Mouse (Mus musculus) C2C12 (cell line): ENCODE measurements around the gene Atp8b2.

Experiments
- CEBPB ChIP-seq: IDR thresholded peaks from one replicate; pipeline ENCODE4 v1.6.1; 2011; ENCODE audit warnings: low read depth, mild to moderate bottlenecking, control low read depth, moderate library complexity
- CTCF ChIP-seq: IDR thresholded peaks from one replicate; pipeline ENCODE4 v1.5.1; 2011; ENCODE audit not compliant: control insufficient read depth, insufficient read depth, insufficient read length
- FOSL1 ChIP-seq: IDR thresholded peaks from one replicate; pipeline ENCODE4 v1.8.0; 2011; ENCODE audit warnings: mild to moderate bottlenecking, low read length; ENCODE audit not compliant: poor library complexity, insufficient read depth, severe bottlenecking
- MAX ChIP-seq: IDR thresholded peaks from one replicate; pipeline ENCODE4 v1.6.1; 2011; ENCODE audit warnings: mild to moderate bottlenecking, control low read depth
- MYOD1 ChIP-seq: IDR thresholded peaks from one replicate; pipeline ENCODE4 v1.6.1; 2011; ENCODE audit warnings: low read depth; ENCODE audit not compliant: control insufficient read depth, insufficient read length
- MYOG ChIP-seq: IDR thresholded peaks from one replicate; pipeline ENCODE4 v1.6.1; 2011; ENCODE audit not compliant: control insufficient read depth, insufficient read length; ENCODE audit errors: extremely low read depth
- USF1 ChIP-seq: IDR thresholded peaks from one replicate; pipeline ENCODE4 v1.6.1; 2011; ENCODE audit warnings: low read depth, mild to moderate bottlenecking, control low read depth, moderate library complexity

DNA sequence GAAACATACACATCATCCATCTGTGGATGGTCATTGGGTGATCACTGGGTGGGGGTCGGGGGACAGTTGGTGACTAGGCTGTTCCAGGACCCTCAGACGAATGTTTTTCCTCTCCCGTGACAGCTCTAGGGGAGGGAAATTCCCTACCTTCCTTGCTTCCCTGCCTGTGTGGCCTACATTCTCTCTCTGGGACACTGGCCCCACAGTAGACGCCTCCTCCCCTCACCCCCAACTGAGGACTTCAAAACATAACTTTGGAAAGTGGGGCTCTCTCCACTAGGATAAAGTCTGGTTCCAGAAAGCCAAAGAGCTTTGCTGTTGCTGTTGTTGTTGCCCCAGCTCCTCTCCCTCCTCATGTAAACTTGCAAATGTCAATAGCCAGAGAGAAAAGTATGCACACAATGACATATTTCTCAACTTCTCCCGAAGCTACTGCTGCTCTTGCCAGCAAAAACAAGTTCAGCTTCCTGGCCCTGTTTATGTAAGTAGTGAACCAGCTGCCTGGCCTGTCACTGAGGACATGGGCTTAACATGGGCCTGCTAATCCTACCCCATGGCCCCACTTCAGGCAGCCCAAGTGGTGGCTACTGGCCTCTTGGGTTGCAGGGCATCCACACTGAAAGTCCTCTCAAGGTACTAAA, 64.3 kb downstream of the Atp8b2 start:
- no peak for TF ChIP-seq CTCF
- no peak for TF ChIP-seq MYOG
- TF ChIP-seq MAX, result no peak
- TF ChIP-seq USF1, result no peak
- TF ChIP-seq MYOD1, result no peak
- no peak for TF ChIP-seq CEBPB
- no peak for TF ChIP-seq FOSL1
